In genomic region chr11:53849588-53850320, GRCm38 (mm10) we compare ENCODE assay signal across 8 mouse cellular contexts. TPM values are rescaled to one million over a fixed set of nuclear protein-coding genes. Genes with fewer than 3 reads are reported as not detected.
DNase-seq lines count a peak whose midpoint lies in the region; ATAC-seq and TF ChIP-seq lines count a peak whose summit lies in the region.

No protein-coding gene starts in this region.

- no peaks in the 10 kb centered on the region for H3K9me3 ChIP-seq in embryonic facial prominence, embryonic 12.5 days

- ATAC-seq in embryonic facial prominence, embryonic 12.5 days (ENCODE audit: insufficient number of reproducible peaks, insufficient read depth, low FRiP score, low TSS enrichment), result peak; percentile 63; the same call in 1 of the 2 replicates

- no peaks in the 10 kb centered on the region for H3K79me2 ChIP-seq in heart, adult 2 months (replicated peaks; ENCODE audit: control insufficient read depth, insufficient read depth, low read length)
- H3K79me2 ChIP-seq in liver, adult 2 months (ENCODE audit: control insufficient read depth, insufficient read depth, low read length), result no peaks in the 10 kb centered on the region

- intact Hi-C loops in heart, adult 2 months (cut with DNase I), result loop anchor here (1.0 to 2.0 kb wide), 3 partner anchors 23 to 115 kb away; no protein-coding TSS in a partner anchor

- TF ChIP-seq CTCF in heart, adult 2 months (IDR thresholded peaks at IDR 0.05), result peak; percentile 98
- TF ChIP-seq CTCF in liver, adult 2 months (IDR thresholded peaks at IDR 0.05; ENCODE audit: low read depth, low read length), result peak; percentile 92

- no peak overlapping the region for H3K9ac ChIP-seq in embryonic facial prominence, embryonic 12.5 days
- peak overlapping the region; percentile 24; the same call in 1 of the 2 replicates for H3K9ac ChIP-seq in heart, adult 2 months (ENCODE audit: low read depth, low read length)
- no peak overlapping the region for H3K9ac ChIP-seq in liver, adult 2 months (ENCODE audit: low read depth, low read length)

- peaks cover 14% of the 10 kb centered on the region; the same call in 1 of the 2 replicates for H3K4me1 ChIP-seq in embryonic facial prominence, embryonic 12.5 days
- H3K4me1 ChIP-seq in heart, adult 2 months (ENCODE audit: control insufficient read depth, insufficient read depth, low read length), result peaks cover 18% of the 10 kb centered on the region
- peaks cover 5% of the 10 kb centered on the region for H3K4me1 ChIP-seq in liver, adult 2 months (ENCODE audit: control insufficient read depth, insufficient read depth, low read length)

- WGBS in embryonic facial prominence, embryonic 12.5 days, result 21% methylated on average over 9 of the region's 9 CpGs
- 38% methylated on average over 9 of the region's 9 CpGs for whole genome bisulfite sequencing in heart, adult 2 months
- 46% methylated on average over 9 of the region's 9 CpGs for WGBS in liver, adult 2 months

- peak overlapping the region; percentile 22; the same call in 1 of the 2 replicates for H3K4me2 ChIP-seq in embryonic facial prominence, embryonic 12.5 days (replicated peaks)

- peak; percentile 90 for DNase-seq in 416B (ENCODE audit: low read depth)
- peak; percentile 83 to 89 for DNase-seq in adrenal gland, postnatal 36 days
- DNase-seq in heart, adult 2 months, result peak; percentile 85 to 86
- peak; percentile 73 to 83 for DNase-seq in kidney, adult 8-10 months
- DNase-seq in liver, adult 2 months (ENCODE audit: extremely low read depth, low read depth, low spot score), result peak; percentile 57
- DNase-seq in naive thymus-derived CD4-positive, alpha-beta T cell, adult 2 months (ENCODE audit: low read depth), result peak; percentile 71
- DNase-seq in splenic B cell, adult 2 months (ENCODE audit: low read depth, low spot score), result peak; percentile 86

- no peak overlapping the region for H3K4me3 ChIP-seq in embryonic facial prominence, embryonic 12.5 days
- no peak overlapping the region for H3K4me3 ChIP-seq in heart, adult 2 months
- no peak overlapping the region for H3K4me3 ChIP-seq in liver, adult 2 months (ENCODE audit: insufficient read depth, low read depth, low read length)

- TF ChIP-seq EP300 in heart, adult 2 months (IDR thresholded peaks at IDR 0.05; ENCODE audit: insufficient read depth, low read depth, low read length), result peak; percentile 93; the same call in 1 of the 2 replicates

- H3K27me3 ChIP-seq in embryonic facial prominence, embryonic 12.5 days, result no peaks in the 10 kb centered on the region
- no peaks in the 10 kb centered on the region for H3K27me3 ChIP-seq in heart, adult 2 months (ENCODE audit: control insufficient read depth, insufficient read depth, low read length)
- no peaks in the 10 kb centered on the region for H3K27me3 ChIP-seq in liver, adult 2 months (ENCODE audit: control insufficient read depth, insufficient read depth, low read length)
- H3K27me3 ChIP-seq in splenic B cell, adult 2 months (ENCODE audit: control insufficient read depth, insufficient read depth, low read length, poor library complexity, severe bottlenecking), result no peaks in the 10 kb centered on the region

- H3K36me3 ChIP-seq in embryonic facial prominence, embryonic 12.5 days, result no peaks in the 10 kb centered on the region
- no peaks in the 10 kb centered on the region for H3K36me3 ChIP-seq in heart, adult 2 months (ENCODE audit: control insufficient read depth, insufficient read depth, low read length)
- H3K36me3 ChIP-seq in liver, adult 2 months (ENCODE audit: control insufficient read depth, insufficient read depth, low read length), result no peaks in the 10 kb centered on the region
- H3K36me3 ChIP-seq in splenic B cell, adult 2 months (ENCODE audit: control insufficient read depth, insufficient read depth, low read length, poor library complexity, severe bottlenecking), result no peaks in the 10 kb centered on the region

- TF ChIP-seq POLR2A in heart, adult 2 months (IDR thresholded peaks at IDR 0.05; ENCODE audit: insufficient read depth, low read depth, low read length), result no peak
- TF ChIP-seq POLR2A in liver, adult 2 months (IDR thresholded peaks at IDR 0.05; ENCODE audit: extremely low read depth, insufficient read depth, low read length), result no peak

- H3K27ac ChIP-seq in embryonic facial prominence, embryonic 12.5 days, result no peak overlapping the region
- peak overlapping the region; percentile 45 for H3K27ac ChIP-seq in heart, adult 2 months
- H3K27ac ChIP-seq in liver, adult 2 months (replicated peaks; ENCODE audit: insufficient read depth, low read depth, low read length), result no peak overlapping the region

RNA-seq across cellular contexts. Expression of gene Gm12216, which starts 9.3 kb away (rescaled TPM):
- total RNA-seq in adrenal gland, postnatal 36 days (2021), result 1 to 10 TPM; 5.2 to 7.5 TPM
- 0.28 and 0.74 TPM in 2 replicates for polyA plus RNA-seq in embryonic facial prominence, embryonic 12.5 days (2016; fragmentation: Nextera tagmentation; extraction: Ambion mirVana)
- total RNA-seq in heart, adult 2 months (2021), result 1 to 10 TPM; 2.6 TPM
- polyA plus RNA-seq in heart, adult 2 months (2012; rRNA removed), result 4.4 and 5.5 TPM in 2 replicates
- 2.2 and 3.2 TPM in 2 replicates for total RNA-seq in liver, adult 2 months (2014; rRNA removed)
- 2.4 and 2.7 TPM in 2 replicates for polyA plus RNA-seq in liver, adult 2 months (2012; rRNA removed)

RNA-seq across cellular contexts. Expression of gene Slc22a5, which starts 41.7 kb away (rescaled TPM):
- total RNA-seq in adrenal gland, postnatal 36 days (2021), result 10 to 100 TPM; 41.2 to 41.8 TPM
- 9.0 and 10.5 TPM in 2 replicates for polyA plus RNA-seq in embryonic facial prominence, embryonic 12.5 days (2016; fragmentation: Nextera tagmentation; extraction: Ambion mirVana)
- total RNA-seq in heart, adult 2 months (2021), result 10 to 100 TPM; 20.9 to 23.7 TPM
- 21.6 and 31.4 TPM in 2 replicates for polyA plus RNA-seq in heart, adult 2 months (2012; rRNA removed)
- total RNA-seq in liver, adult 2 months (2014; rRNA removed), result 19.7 and 20.8 TPM in 2 replicates
- polyA plus RNA-seq in liver, adult 2 months (2012; rRNA removed), result 14.7 and 17.0 TPM in 2 replicates
